Mouse (Mus musculus) MEL (cell line): ENCODE measurements around the gene Gm13695. TPM values are rescaled to one million over a fixed set of nuclear protein-coding genes. Genes with fewer than 3 reads are reported as not detected.
A peak's percentile ranks its signal among the peaks of the same experiment; 100 is the strongest.
"Not testable (repeated sequence)": the region's sequence is repeated elsewhere in the genome, so short reads cannot be mapped to it uniquely, and the experiment has no call there.

Experiments
- DNase-seq: peaks from one replicate; pipeline ENCODE4 v3.0.0; 2011; ENCODE audit warnings: low read depth, low spot score
- H3K27ac ChIP-seq: 2 replicates; pipeline ENCODE4 v1.5.1; 2012; ENCODE audit warnings: low read depth, mild to moderate bottlenecking, control low read depth, low read length, moderate library complexity; ENCODE audit not compliant: control insufficient read depth
- H3K27me3 ChIP-seq, 2 experiments: fragments of 150-350 bp in 1 of 2; sonication (generic) in 1 of 2; 2 replicates each; pipeline ENCODE4 v1.6.1; 2012; ENCODE audit warnings: low read length in 2 of 2, mild to moderate bottlenecking in 2 of 2, improper control_type of control experiment in 1 of 2, moderate library complexity in 1 of 2; ENCODE audit not compliant: insufficient read depth in 2 of 2, control insufficient read depth in 1 of 2
- H3K36me3 ChIP-seq, 2 experiments: 2 replicates each; pipeline ENCODE4 v1.6.1; 2012 to 2014; ENCODE audit warnings: low read length in 2 of 2, improper control_type of control experiment in 1 of 2, inconsistent platforms in 1 of 2, mild to moderate bottlenecking in 1 of 2; ENCODE audit not compliant: insufficient read depth in 2 of 2, control insufficient read depth in 1 of 2
- H3K4me1 ChIP-seq, 2 experiments: fragments of 150-350 bp in 1 of 2; sonication (generic) in 1 of 2; 2 replicates each; pipeline ENCODE4 v1.6.1; 2012; ENCODE audit warnings: low read length in 2 of 2, improper control_type of control experiment in 1 of 2, mild to moderate bottlenecking in 1 of 2; ENCODE audit not compliant: insufficient read depth in 2 of 2, control insufficient read depth in 1 of 2
- H3K4me3 ChIP-seq, 2 experiments: fragments of 150-350 bp in 1 of 2; sonication (generic) in 1 of 2; 2 replicates each; pipeline ENCODE4 v1.5.1; 2012; ENCODE audit warnings: low read depth in 2 of 2, low read length in 2 of 2, mild to moderate bottlenecking in 2 of 2, moderate library complexity in 2 of 2, control low read depth in 1 of 2, improper control_type of control experiment in 1 of 2; ENCODE audit not compliant: control insufficient read depth in 1 of 2, insufficient read depth in 1 of 2
- H3K79me2 ChIP-seq: 2 replicates; pipeline ENCODE4 v1.6.1; 2012; ENCODE audit warnings: mild to moderate bottlenecking, low read length, moderate library complexity; ENCODE audit not compliant: control insufficient read depth, poor library complexity, insufficient read depth
- H3K9ac ChIP-seq: 2 replicates; pipeline ENCODE4 v1.6.1; 2012; ENCODE audit warnings: low read depth, mild to moderate bottlenecking, control low read depth, low read length, moderate library complexity; ENCODE audit not compliant: control insufficient read depth, poor library complexity, severe bottlenecking
- H3K9me3 ChIP-seq: fragments of 150-350 bp; sonication (generic); replicated peaks from 2 replicates; pipeline ENCODE4 v1.6.1; 2012; ENCODE audit warnings: mild to moderate bottlenecking, low read length, improper control_type of control experiment, moderate library complexity; ENCODE audit not compliant: insufficient read depth
- ELF1 ChIP-seq: IDR thresholded peaks from 2 replicates; pipeline ENCODE4 v1.6.1; 2014; ENCODE audit warnings: low read depth, mild to moderate bottlenecking, inconsistent platforms, low read length, improper control_type of control experiment, moderate library complexity
- polyA plus RNA-seq, 2 experiments: library from polyadenylated mRNA; stranded (reverse) in 1 of 2; unstranded in 1 of 2; fragments of >175 nt in 1 of 2; fragments of >200 nt in 1 of 2; gene quantifications; 2 replicates each; pipeline versions ENCODE4 v1.2.1 to v1.2.4; 2012; ENCODE audit warnings: low replicate concordance in 2 of 2, low read depth in 1 of 2; ENCODE audit not compliant: insufficient read length in 2 of 2, insufficient read depth in 1 of 2, missing spikeins in 1 of 2
- total RNA-seq: library from RNA; depleted of rRNA; stranded (reverse); fragments of 300-350 nt; gene quantifications from 2 replicates; pipeline ENCODE4 v1.2.3, GENCODE M21; 2012

The Gm13695 gene
- total and polyA plus RNA-seq, 3 experiments, result 0.08 TPM; not detected in 2

DNA sequence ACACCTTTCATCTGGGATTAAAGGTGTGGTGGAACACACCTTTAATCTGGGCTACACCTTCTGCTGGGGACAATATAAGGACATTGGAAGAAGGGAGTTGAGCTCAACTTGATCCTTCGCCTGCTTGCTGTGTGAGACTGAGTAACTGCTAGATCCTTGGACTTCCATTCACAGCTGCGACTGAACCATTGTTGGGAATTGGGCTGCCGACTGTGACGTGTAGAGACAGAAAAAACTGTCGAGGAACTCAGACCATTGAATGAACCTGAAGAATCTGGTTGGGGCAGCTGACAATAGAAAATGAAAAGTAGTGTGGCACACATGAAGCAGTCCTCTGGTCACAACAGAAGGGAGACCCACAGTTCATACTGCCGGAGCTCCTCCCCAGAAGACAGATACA, 5.7 kb downstream of the Gm13695 start, which contains the start of gene Gm13696:
Gene Gm13696 (plus strand): TSS at position 301 of the 400 bp plus-strand sequence.
- not testable (repeated sequence) for H3K79me2 ChIP-seq, H3K4me3 ChIP-seq, DNase-seq, H3K36me3 ChIP-seq, H3K9ac ChIP-seq, H3K27ac ChIP-seq, H3K9me3 ChIP-seq, H3K27me3 ChIP-seq, H3K4me1 ChIP-seq

DNA sequence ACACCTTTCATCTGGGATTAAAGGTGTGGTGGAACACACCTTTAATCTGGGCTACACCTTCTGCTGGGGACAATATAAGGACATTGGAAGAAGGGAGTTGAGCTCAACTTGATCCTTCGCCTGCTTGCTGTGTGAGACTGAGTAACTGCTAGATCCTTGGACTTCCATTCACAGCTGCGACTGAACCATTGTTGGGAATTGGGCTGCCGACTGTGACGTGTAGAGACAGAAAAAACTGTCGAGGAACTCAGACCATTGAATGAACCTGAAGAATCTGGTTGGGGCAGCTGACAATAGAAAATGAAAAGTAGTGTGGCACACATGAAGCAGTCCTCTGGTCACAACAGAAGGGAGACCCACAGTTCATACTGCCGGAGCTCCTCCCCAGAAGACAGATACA, 11.5 kb downstream of the Gm13695 start, which contains the start of gene Gm13694:
Gene Gm13694 (plus strand): TSS at position 301 of the 400 bp plus-strand sequence.
- not testable (repeated sequence) for H3K4me1 ChIP-seq, H3K27me3 ChIP-seq, H3K9ac ChIP-seq, H3K79me2 ChIP-seq, H3K27ac ChIP-seq, DNase-seq, H3K9me3 ChIP-seq, H3K4me3 ChIP-seq, H3K36me3 ChIP-seq

DNA sequence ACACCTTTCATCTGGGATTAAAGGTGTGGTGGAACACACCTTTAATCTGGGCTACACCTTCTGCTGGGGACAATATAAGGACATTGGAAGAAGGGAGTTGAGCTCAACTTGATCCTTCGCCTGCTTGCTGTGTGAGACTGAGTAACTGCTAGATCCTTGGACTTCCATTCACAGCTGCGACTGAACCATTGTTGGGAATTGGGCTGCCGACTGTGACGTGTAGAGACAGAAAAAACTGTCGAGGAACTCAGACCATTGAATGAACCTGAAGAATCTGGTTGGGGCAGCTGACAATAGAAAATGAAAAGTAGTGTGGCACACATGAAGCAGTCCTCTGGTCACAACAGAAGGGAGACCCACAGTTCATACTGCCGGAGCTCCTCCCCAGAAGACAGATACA, 17.3 kb downstream of the Gm13695 start, which contains the start of gene Gm13697:
Gene Gm13697 (plus strand): TSS at position 301 of the 400 bp plus-strand sequence.
- not testable (repeated sequence) for H3K27me3 ChIP-seq, H3K27ac ChIP-seq, DNase-seq, H3K79me2 ChIP-seq, H3K9me3 ChIP-seq, H3K9ac ChIP-seq, H3K4me3 ChIP-seq, H3K4me1 ChIP-seq, H3K36me3 ChIP-seq

DNA sequence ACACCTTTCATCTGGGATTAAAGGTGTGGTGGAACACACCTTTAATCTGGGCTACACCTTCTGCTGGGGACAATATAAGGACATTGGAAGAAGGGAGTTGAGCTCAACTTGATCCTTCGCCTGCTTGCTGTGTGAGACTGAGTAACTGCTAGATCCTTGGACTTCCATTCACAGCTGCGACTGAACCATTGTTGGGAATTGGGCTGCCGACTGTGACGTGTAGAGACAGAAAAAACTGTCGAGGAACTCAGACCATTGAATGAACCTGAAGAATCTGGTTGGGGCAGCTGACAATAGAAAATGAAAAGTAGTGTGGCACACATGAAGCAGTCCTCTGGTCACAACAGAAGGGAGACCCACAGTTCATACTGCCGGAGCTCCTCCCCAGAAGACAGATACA, 23.1 kb downstream of the Gm13695 start, which contains the start of gene Gm13691:
Gene Gm13691 (plus strand): TSS at position 301 of the 400 bp plus-strand sequence.
- not testable (repeated sequence) for H3K4me1 ChIP-seq, H3K27ac ChIP-seq, H3K27me3 ChIP-seq, DNase-seq, H3K36me3 ChIP-seq, H3K9me3 ChIP-seq, H3K4me3 ChIP-seq, H3K79me2 ChIP-seq, H3K9ac ChIP-seq

DNA sequence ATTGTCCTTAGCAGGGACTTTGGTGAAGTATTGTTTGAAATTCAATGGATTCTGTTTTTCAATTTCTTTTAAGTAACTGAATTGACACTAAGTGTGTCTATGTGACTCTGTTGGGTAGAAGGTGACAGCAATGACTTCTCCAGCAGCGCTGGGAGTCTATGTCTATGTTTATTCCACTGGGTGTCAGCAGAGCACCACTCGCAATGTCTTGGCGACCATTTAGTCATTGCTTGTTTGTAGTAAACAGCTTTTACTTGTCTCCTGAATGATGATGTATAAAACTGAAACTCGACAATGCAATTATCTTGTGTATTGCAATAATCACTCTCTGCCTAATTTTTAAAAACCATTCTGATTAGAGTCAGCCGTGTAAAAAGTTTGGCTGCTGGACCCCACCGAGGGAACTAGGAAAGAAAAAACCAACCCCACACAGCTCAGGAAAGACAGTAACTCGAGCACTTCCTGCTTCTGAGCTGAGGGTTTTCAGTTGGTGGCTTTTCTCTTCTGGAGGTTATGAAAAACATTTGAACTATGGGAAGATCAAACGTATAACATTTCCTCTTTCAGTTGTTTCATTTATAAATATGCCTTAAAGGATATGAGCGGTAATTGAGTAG, 26.6 kb downstream of the Gm13695 start:
- H3K36me3 ChIP-seq, H3K79me2 ChIP-seq, H3K4me1 ChIP-seq, H3K9me3 ChIP-seq, H3K27me3 ChIP-seq, H3K27ac ChIP-seq: not testable (repeated sequence)
- H3K4me3 ChIP-seq, result peak overlapping the region in 1 of 2 experiments; percentile 51; a peak in 3 of 4 replicates
- peak; percentile 36; the same call in 1 of the 2 replicates for TF ChIP-seq ELF1
- DNase-seq, result peak; percentile 45
- H3K9ac ChIP-seq, result peak overlapping the region; percentile 22; the same call in 1 of the 2 replicates

DNA sequence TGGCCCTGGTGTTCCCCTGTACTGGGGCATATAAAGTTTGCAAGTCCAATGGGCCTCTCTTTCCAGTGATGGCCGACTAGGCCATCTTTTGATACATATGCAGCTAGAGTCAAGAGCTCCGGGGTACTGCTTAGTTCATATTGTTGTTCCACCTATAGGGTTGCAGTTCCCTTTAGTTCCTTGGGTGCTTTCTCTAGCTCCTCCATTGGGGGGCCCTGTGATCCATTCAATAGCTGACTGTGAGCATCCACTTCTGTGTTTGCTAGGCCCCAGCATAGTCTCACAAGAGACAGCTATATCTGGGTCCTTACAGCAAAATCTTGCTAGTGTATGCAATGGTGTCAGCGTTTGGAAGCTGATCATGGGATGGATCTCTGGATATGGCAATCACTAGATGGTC, 27.4 kb downstream of the Gm13695 start:
- H3K9me3 ChIP-seq, DNase-seq, H3K9ac ChIP-seq, H3K27me3 ChIP-seq, H3K79me2 ChIP-seq, H3K4me3 ChIP-seq, H3K36me3 ChIP-seq, H3K27ac ChIP-seq, H3K4me1 ChIP-seq: not testable (repeated sequence)
